Mouse (Mus musculus): Measurements from ENCODE around the gene Ankzf1.

- TF ChIP-seq EP300 (IDR thresholded peaks at IDR 0.05; ENCODE audit: low read depth) (no peak), CTCF (IDR thresholded peaks at IDR 0.05; ENCODE audit: low read depth) (no peak)
Measured at GRCm38 (mm10) chr1:75179334-75180104, 12.4 kb upstream of the Ankzf1 start.
